Mouse (Mus musculus): ENCODE measurements at regions not wholly inside any gene's neighbourhood (a gene's known extent, or its start where the extent isn't known, plus 50 kb on each side); places are given as distances from the start of the nearest gene placed in this dataset.

- Histone ChIP-seq H3K9ac (ENCODE audit: low read length) (no peak overlapping the region), H3K4me3 (ENCODE audit: low read length) (no peak overlapping the region), H3K4me2 (ENCODE audit: low read depth, low read length) (no peak overlapping the region), H3K27ac (ENCODE audit: low read length) (no peak overlapping the region), H3K36me3 (ENCODE audit: control insufficient read depth, insufficient read depth) (no peaks in the 10 kb centered on the region), H3K27me3 (ENCODE audit: control insufficient read depth, insufficient read depth, low read length) (no peaks in the 10 kb centered on the region), H3K9me3 (replicated peaks; ENCODE audit: control insufficient read depth, low read length) (no peaks in the 10 kb centered on the region), H3K4me1 (ENCODE audit: control insufficient read depth, insufficient read depth, low read length) (no peaks in the 10 kb centered on the region)
- 41% methylated on average over 3 of the region's 3 CpGs for WGBS
- ATAC-seq (replicated peaks; ENCODE audit: extremely low read depth, insufficient read depth, low FRiP score) = no peak
Measured at GRCm38 (mm10) chr7:93795210-93795609, 715.5 kb downstream of the Fam181b start.

DNA sequence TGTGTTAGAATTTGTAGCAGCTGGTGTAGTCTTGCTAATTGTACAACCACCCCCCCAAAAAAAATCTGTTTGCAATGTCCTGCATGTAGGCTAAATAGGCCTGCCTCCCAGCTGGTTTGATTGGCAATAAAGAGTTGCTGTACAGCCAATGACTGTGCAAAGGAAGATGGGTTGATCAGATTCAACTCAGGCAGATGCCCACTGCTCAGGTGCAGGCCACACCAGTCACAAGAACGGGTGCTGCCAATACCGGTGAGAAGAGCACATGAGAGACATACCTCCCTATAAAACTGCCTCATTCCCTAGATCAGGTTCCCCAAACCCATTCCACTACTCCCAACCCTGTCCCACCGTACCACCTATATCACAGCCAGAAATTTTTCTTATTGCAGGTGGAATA is 756.0 kb downstream of the Fam181b start:
- no peaks in the 10 kb centered on the region for H3K4me1 ChIP-seq (ENCODE audit: control insufficient read depth, insufficient read depth, low read length)
- no peaks in the 10 kb centered on the region for H3K9me3 ChIP-seq (replicated peaks; ENCODE audit: control insufficient read depth, low read length)
- H3K4me2 ChIP-seq (ENCODE audit: low read depth, low read length) = no peak overlapping the region
- H3K9ac ChIP-seq (ENCODE audit: low read length) = no peak overlapping the region
- ATAC-seq (replicated peaks; ENCODE audit: extremely low read depth, insufficient read depth, low FRiP score) = no peak
- 76% methylated on average over 3 of the region's 3 CpGs for WGBS
- H3K4me3 ChIP-seq (ENCODE audit: low read length) = no peak overlapping the region
- no peaks in the 10 kb centered on the region for H3K27me3 ChIP-seq (ENCODE audit: control insufficient read depth, insufficient read depth, low read length)
- H3K36me3 ChIP-seq (ENCODE audit: control insufficient read depth, insufficient read depth) = no peaks in the 10 kb centered on the region
- no peak overlapping the region for H3K27ac ChIP-seq (ENCODE audit: low read length)

GRCm38 (mm10) chr7:93836169-93836568 is 756.5 kb downstream of the Fam181b start:
- Histone ChIP-seq H3K27ac (ENCODE audit: low read length) (no peak overlapping the region), H3K4me3 (ENCODE audit: low read length) (no peak overlapping the region), H3K27me3 (ENCODE audit: control insufficient read depth, insufficient read depth, low read length) (no peaks in the 10 kb centered on the region), H3K9ac (ENCODE audit: low read length) (no peak overlapping the region), H3K9me3 (replicated peaks; ENCODE audit: control insufficient read depth, low read length) (no peaks in the 10 kb centered on the region), H3K4me1 (ENCODE audit: control insufficient read depth, insufficient read depth, low read length) (no peaks in the 10 kb centered on the region), H3K36me3 (ENCODE audit: control insufficient read depth, insufficient read depth) (no peaks in the 10 kb centered on the region), H3K4me2 (ENCODE audit: low read depth, low read length) (no peak overlapping the region)
- 55% methylated on average over 2 of the region's 2 CpGs for WGBS
- ATAC-seq (replicated peaks; ENCODE audit: extremely low read depth, insufficient read depth, low FRiP score) = no peak

GRCm38 (mm10) chr7:93855025-93855424 is 775.4 kb downstream of the Fam181b start:
- WGBS = 76% methylated on average over 6 of the region's 6 CpGs
- Histone ChIP-seq H3K4me3 (ENCODE audit: low read length) (no peak overlapping the region), H3K27ac (ENCODE audit: low read length) (no peak overlapping the region), H3K36me3 (ENCODE audit: control insufficient read depth, insufficient read depth) (no peaks in the 10 kb centered on the region), H3K27me3 (ENCODE audit: control insufficient read depth, insufficient read depth, low read length) (no peaks in the 10 kb centered on the region), H3K9me3 (replicated peaks; ENCODE audit: control insufficient read depth, low read length) (no peaks in the 10 kb centered on the region), H3K4me2 (ENCODE audit: low read depth, low read length) (no peak overlapping the region), H3K4me1 (ENCODE audit: control insufficient read depth, insufficient read depth, low read length) (no peaks in the 10 kb centered on the region), H3K9ac (ENCODE audit: low read length) (no peak overlapping the region)
- no peak for ATAC-seq (replicated peaks; ENCODE audit: extremely low read depth, insufficient read depth, low FRiP score)

DNA sequence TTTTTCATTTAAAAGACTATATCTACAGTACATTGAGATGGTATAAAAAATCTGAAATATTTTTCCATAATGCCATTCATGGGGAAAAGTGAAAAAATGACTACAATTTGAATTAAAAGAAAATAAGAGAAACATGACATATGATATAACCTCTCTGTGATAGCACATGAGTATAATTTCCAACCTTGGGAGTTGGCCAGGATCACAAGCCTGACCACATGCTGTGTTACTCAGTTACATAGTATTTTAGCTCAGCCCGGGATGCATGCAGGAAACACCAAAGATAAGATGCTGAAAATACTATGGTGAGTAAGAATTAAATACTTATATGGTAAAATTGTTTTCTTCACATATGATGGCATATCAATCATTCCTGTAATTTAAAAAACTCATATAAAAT is 814.0 kb downstream of the Fam181b start:
- Histone ChIP-seq H3K4me2 (ENCODE audit: low read depth, low read length) (no peak overlapping the region), H3K27ac (ENCODE audit: low read length) (no peak overlapping the region), H3K4me3 (ENCODE audit: low read length) (no peak overlapping the region), H3K27me3 (ENCODE audit: control insufficient read depth, insufficient read depth, low read length) (no peaks in the 10 kb centered on the region), H3K4me1 (ENCODE audit: control insufficient read depth, insufficient read depth, low read length) (no peaks in the 10 kb centered on the region), H3K9me3 (replicated peaks; ENCODE audit: control insufficient read depth, low read length) (no peaks in the 10 kb centered on the region), H3K9ac (ENCODE audit: low read length) (no peak overlapping the region), H3K36me3 (ENCODE audit: control insufficient read depth, insufficient read depth) (no peaks in the 10 kb centered on the region)
- ATAC-seq (replicated peaks; ENCODE audit: extremely low read depth, insufficient read depth, low FRiP score) = no peak
- 49% methylated on average over 1 of the region's 1 CpGs for WGBS

- H3K9ac ChIP-seq (ENCODE audit: low read length) = no peak overlapping the region
- H3K4me3 ChIP-seq (ENCODE audit: low read length) = no peak overlapping the region
- H3K9me3 ChIP-seq (replicated peaks; ENCODE audit: control insufficient read depth, low read length) = no peaks in the 10 kb centered on the region
- no peak overlapping the region for H3K27ac ChIP-seq (ENCODE audit: low read length)
- no peak for ATAC-seq (replicated peaks; ENCODE audit: extremely low read depth, insufficient read depth, low FRiP score)
- H3K27me3 ChIP-seq (ENCODE audit: control insufficient read depth, insufficient read depth, low read length) = no peaks in the 10 kb centered on the region
- H3K4me1 ChIP-seq (ENCODE audit: control insufficient read depth, insufficient read depth, low read length) = no peaks in the 10 kb centered on the region
- no peaks in the 10 kb centered on the region for H3K36me3 ChIP-seq (ENCODE audit: control insufficient read depth, insufficient read depth)
- no peak overlapping the region for H3K4me2 ChIP-seq (ENCODE audit: low read depth, low read length)
Measured at GRCm38 (mm10) chr7:93896921-93897320, 817.3 kb downstream of the Fam181b start.

DNA sequence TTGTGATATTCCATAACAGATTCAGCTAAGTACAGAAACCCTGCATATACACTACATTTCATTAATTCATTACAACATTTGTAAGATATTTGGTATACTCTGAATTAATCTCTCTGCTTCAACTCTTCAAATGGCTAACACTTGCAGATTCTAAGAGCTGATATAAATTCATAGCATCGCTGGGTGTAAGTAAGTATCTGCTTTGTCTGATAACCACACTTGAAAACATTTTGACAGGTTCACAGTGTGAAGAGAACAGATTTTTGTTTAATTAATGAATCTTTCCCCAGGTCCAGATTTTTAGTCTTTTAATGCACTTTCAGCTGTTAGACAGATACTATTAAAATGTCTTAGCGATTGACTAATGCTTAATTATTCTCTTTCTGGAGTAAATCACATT is 823.1 kb downstream of the Fam181b start:
- H3K27ac ChIP-seq (ENCODE audit: low read length) = no peak overlapping the region
- H3K9ac ChIP-seq (ENCODE audit: low read length) = no peak overlapping the region
- no peaks in the 10 kb centered on the region for H3K9me3 ChIP-seq (replicated peaks; ENCODE audit: control insufficient read depth, low read length)
- WGBS = 57% methylated on average over 2 of the region's 2 CpGs
- no peaks in the 10 kb centered on the region for H3K4me1 ChIP-seq (ENCODE audit: control insufficient read depth, insufficient read depth, low read length)
- no peaks in the 10 kb centered on the region for H3K36me3 ChIP-seq (ENCODE audit: control insufficient read depth, insufficient read depth)
- ATAC-seq (replicated peaks; ENCODE audit: extremely low read depth, insufficient read depth, low FRiP score) = no peak
- no peaks in the 10 kb centered on the region for H3K27me3 ChIP-seq (ENCODE audit: control insufficient read depth, insufficient read depth, low read length)
- H3K4me3 ChIP-seq (ENCODE audit: low read length) = no peak overlapping the region
- H3K4me2 ChIP-seq (ENCODE audit: low read depth, low read length) = no peak overlapping the region

GRCm38 (mm10) chr7:93936925-93937324 is 857.3 kb downstream of the Fam181b start:
- no peaks in the 10 kb centered on the region for H3K9me3 ChIP-seq (replicated peaks; ENCODE audit: control insufficient read depth, low read length)
- WGBS = 56% methylated on average over 3 of the region's 3 CpGs
- ATAC-seq (replicated peaks; ENCODE audit: extremely low read depth, insufficient read depth, low FRiP score) = no peak

GRCm38 (mm10) chr7:93982103-93982502 is 902.4 kb downstream of the Fam181b start:
- H3K36me3 ChIP-seq (ENCODE audit: control insufficient read depth, insufficient read depth) = no peaks in the 10 kb centered on the region
- 46% methylated on average over 3 of the region's 3 CpGs for WGBS
- ATAC-seq (replicated peaks; ENCODE audit: extremely low read depth, insufficient read depth, low FRiP score) = no peak

More at GRCm38 (mm10) chr7:93936925-93937324, 857.3 kb downstream of the Fam181b start:
- H3K9ac ChIP-seq (ENCODE audit: low read length) = no peak overlapping the region
- H3K4me2 ChIP-seq (ENCODE audit: low read depth, low read length) = no peak overlapping the region
- H3K36me3 ChIP-seq (ENCODE audit: control insufficient read depth, insufficient read depth) = no peaks in the 10 kb centered on the region
- no peaks in the 10 kb centered on the region for H3K4me1 ChIP-seq (ENCODE audit: control insufficient read depth, insufficient read depth, low read length)
- no peaks in the 10 kb centered on the region for H3K27me3 ChIP-seq (ENCODE audit: control insufficient read depth, insufficient read depth, low read length)
- H3K4me3 ChIP-seq (ENCODE audit: low read length) = no peak overlapping the region
- H3K27ac ChIP-seq (ENCODE audit: low read length) = no peak overlapping the region

GRCm38 (mm10) chr7:94002780-94003179 is 923.1 kb downstream of the Fam181b start:
- Histone ChIP-seq H3K36me3 (ENCODE audit: control insufficient read depth, insufficient read depth) (no peaks in the 10 kb centered on the region), H3K4me3 (ENCODE audit: low read length) (no peak overlapping the region), H3K4me1 (ENCODE audit: control insufficient read depth, insufficient read depth, low read length) (no peaks in the 10 kb centered on the region), H3K4me2 (ENCODE audit: low read depth, low read length) (no peak overlapping the region), H3K27me3 (ENCODE audit: control insufficient read depth, insufficient read depth, low read length) (no peaks in the 10 kb centered on the region), H3K9me3 (replicated peaks; ENCODE audit: control insufficient read depth, low read length) (no peaks in the 10 kb centered on the region; the same call in 1 of the 2 replicates), H3K27ac (ENCODE audit: low read length) (no peak overlapping the region), H3K9ac (ENCODE audit: low read length) (no peak overlapping the region)
- 59% methylated on average over 1 of the region's 1 CpGs for WGBS
- ATAC-seq (replicated peaks; ENCODE audit: extremely low read depth, insufficient read depth, low FRiP score) = no peak

More at GRCm38 (mm10) chr7:93982103-93982502, 902.4 kb downstream of the Fam181b start:
- no peak overlapping the region for H3K4me2 ChIP-seq (ENCODE audit: low read depth, low read length)
- H3K9me3 ChIP-seq (replicated peaks; ENCODE audit: control insufficient read depth, low read length) = no peaks in the 10 kb centered on the region
- H3K4me1 ChIP-seq (ENCODE audit: control insufficient read depth, insufficient read depth, low read length) = no peaks in the 10 kb centered on the region
- H3K27ac ChIP-seq (ENCODE audit: low read length) = no peak overlapping the region
- no peak overlapping the region for H3K4me3 ChIP-seq (ENCODE audit: low read length)
- H3K27me3 ChIP-seq (ENCODE audit: control insufficient read depth, insufficient read depth, low read length) = no peaks in the 10 kb centered on the region
- no peak overlapping the region for H3K9ac ChIP-seq (ENCODE audit: low read length)

All from heart, embryonic 16.5 days (tissue).